Mouse (Mus musculus): ENCODE results near the gene 4930590J08Rik.

- TF ChIP-seq POLR2A (IDR thresholded peaks at IDR 0.05; ENCODE audit: control insufficient read depth in 1 of 2, insufficient read depth in 1 of 2, low read depth in 1 of 2, low read length in 2 of 2, poor library complexity in 1 of 2) = no peak
- no peak for TF ChIP-seq ELF1 (IDR thresholded peaks at IDR 0.05; ENCODE audit: low read depth, low read length)
- no peak for TF ChIP-seq CTCF (IDR thresholded peaks at IDR 0.05 in 2 of 3, conservative IDR thresholded peaks at IDR 0.05 in 1 of 3; ENCODE audit: control insufficient read depth in 1 of 3, insufficient read depth in 1 of 3, low read depth in 2 of 3, low read length in 3 of 3, poor library complexity in 1 of 3, severe bottlenecking in 1 of 3)
- no peak for TF ChIP-seq GATA1 (IDR thresholded peaks at IDR 0.05; ENCODE audit: low read depth, low read length)
- no peak for TF ChIP-seq EP300 (IDR thresholded peaks at IDR 0.05; ENCODE audit: low read depth in 1 of 2, low read length in 2 of 2)
- TF ChIP-seq SIN3A (IDR thresholded peaks at IDR 0.05; ENCODE audit: low read length) = no peak
- no peak for TF ChIP-seq USF1 (IDR thresholded peaks at IDR 0.05; ENCODE audit: low read depth, low read length)
- no peak for TF ChIP-seq BHLHE40 (IDR thresholded peaks at IDR 0.05; ENCODE audit: borderline replicate concordance, low read depth, low read length)
- no peak for TF ChIP-seq JUND (IDR thresholded peaks at IDR 0.05; ENCODE audit: low read depth, low read length)
- TF ChIP-seq MAX (IDR thresholded peaks at IDR 0.05; ENCODE audit: low read length) = no peak
These were observed 71.4 kb downstream of the 4930590J08Rik start for GRCm38 (mm10) chr6:91973972-91974371.
